Mouse (Mus musculus) testis, adult 2 months (tissue): ENCODE measurements at regions not wholly inside any gene's neighbourhood (a gene's known extent, or its start where the extent isn't known, plus 50 kb on each side); places are given as distances from the start of the nearest gene placed in this dataset.

Experiments
- H3K27ac ChIP-seq: fragments of 200-500 bp; 2 replicates; pipeline ENCODE4 v1.5.1; 2012; ENCODE audit warnings: low read depth, low read length; ENCODE audit not compliant: control insufficient read depth, insufficient read depth
- H3K27me3 ChIP-seq: fragments of 200-500 bp; 2 replicates; pipeline ENCODE4 v1.6.1; 2012; ENCODE audit warnings: mild to moderate bottlenecking, low read length, moderate library complexity; ENCODE audit not compliant: control insufficient read depth, insufficient read depth
- H3K36me3 ChIP-seq: fragments of 200-500 bp; 2 replicates; pipeline ENCODE4 v1.6.1; 2012; ENCODE audit warnings: mild to moderate bottlenecking, low read length; ENCODE audit not compliant: control insufficient read depth, insufficient read depth
- H3K4me1 ChIP-seq: fragments of 200-500 bp; 2 replicates; pipeline ENCODE4 v1.6.1; 2012; ENCODE audit warnings: low read length; ENCODE audit not compliant: control insufficient read depth, insufficient read depth
- H3K4me3 ChIP-seq: fragments of 200-500 bp; 2 replicates; pipeline ENCODE4 v1.5.1; 2012; ENCODE audit warnings: low read depth, mild to moderate bottlenecking, low read length, moderate library complexity, mixed read lengths; ENCODE audit not compliant: control insufficient read depth
- CTCF ChIP-seq: fragments of 200-500 bp; IDR thresholded peaks from 2 replicates; pipeline ENCODE4 v1.5.1; 2012; ENCODE audit warnings: low read depth, mild to moderate bottlenecking, inconsistent platforms, low read length, moderate library complexity; ENCODE audit not compliant: control insufficient read depth, insufficient read depth, insufficient replicate concordance
- POLR2A ChIP-seq: fragments of 200-500 bp; IDR thresholded peaks from 2 replicates; pipeline ENCODE4 v1.6.1; 2012; ENCODE audit warnings: low read depth, mild to moderate bottlenecking, inconsistent platforms, low read length, moderate library complexity; ENCODE audit not compliant: control insufficient read depth

GRCm38 (mm10) chr10:110610336-110610735, 134.9 kb upstream of the E2f7 start:
- Histone ChIP-seq H3K27me3 (no peaks in the 10 kb centered on the region), H3K4me3 (no peak overlapping the region), H3K27ac (no peak overlapping the region), H3K36me3 (no peaks in the 10 kb centered on the region), H3K4me1 (no peaks in the 10 kb centered on the region)
- TF ChIP-seq POLR2A: no peak
- TF ChIP-seq CTCF: no peak

GRCm38 (mm10) chr10:110617004-110617403, 128.2 kb upstream of the E2f7 start:
- Histone ChIP-seq H3K36me3 (no peaks in the 10 kb centered on the region), H3K27ac (no peak overlapping the region), H3K4me1 (no peaks in the 10 kb centered on the region), H3K27me3 (no peaks in the 10 kb centered on the region), H3K4me3 (no peak overlapping the region)
- TF ChIP-seq CTCF (no peak), POLR2A (no peak)

GRCm38 (mm10) chr10:110619193-110619592, 126.0 kb upstream of the E2f7 start:
- no peaks in the 10 kb centered on the region for H3K27me3 ChIP-seq
- no peak overlapping the region for H3K27ac ChIP-seq
- no peaks in the 10 kb centered on the region for H3K36me3 ChIP-seq
- no peak for TF ChIP-seq POLR2A
- TF ChIP-seq CTCF: no peak
- no peaks in the 10 kb centered on the region for H3K4me1 ChIP-seq
- no peak overlapping the region for H3K4me3 ChIP-seq

GRCm38 (mm10) chr10:110625644-110626043, 119.6 kb upstream of the E2f7 start:
- H3K27ac ChIP-seq: no peak overlapping the region
- H3K36me3 ChIP-seq: no peaks in the 10 kb centered on the region
- H3K4me1 ChIP-seq: no peaks in the 10 kb centered on the region
- no peaks in the 10 kb centered on the region for H3K27me3 ChIP-seq
- H3K4me3 ChIP-seq: no peak overlapping the region
- TF ChIP-seq CTCF (no peak), POLR2A (no peak)

- no peak overlapping the region for H3K4me3 ChIP-seq
- TF ChIP-seq CTCF: no peak
- no peak for TF ChIP-seq POLR2A
- H3K27ac ChIP-seq: no peak overlapping the region
- H3K27me3 ChIP-seq: no peaks in the 10 kb centered on the region
- no peaks in the 10 kb centered on the region; the same call in 1 of the 2 replicates for H3K4me1 ChIP-seq
- no peaks in the 10 kb centered on the region for H3K36me3 ChIP-seq
Measured at GRCm38 (mm10) chr10:110640406-110640805, 104.8 kb upstream of the E2f7 start.

- no peak overlapping the region for H3K27ac ChIP-seq
- no peaks in the 10 kb centered on the region; the same call in 1 of the 2 replicates for H3K4me1 ChIP-seq
- no peak for TF ChIP-seq POLR2A
- H3K4me3 ChIP-seq: no peak overlapping the region
- H3K36me3 ChIP-seq: no peaks in the 10 kb centered on the region
- no peaks in the 10 kb centered on the region for H3K27me3 ChIP-seq
Measured at GRCm38 (mm10) chr10:110642065-110642690, 103.1 kb upstream of the E2f7 start.

- no peak overlapping the region for H3K4me3 ChIP-seq
- no peak overlapping the region for H3K27ac ChIP-seq
- H3K4me1 ChIP-seq: no peaks in the 10 kb centered on the region
- no peaks in the 10 kb centered on the region for H3K27me3 ChIP-seq
- H3K36me3 ChIP-seq: no peaks in the 10 kb centered on the region
- no peak for TF ChIP-seq CTCF
- TF ChIP-seq POLR2A: no peak
Measured at GRCm38 (mm10) chr10:110647603-110648002, 97.6 kb upstream of the E2f7 start.

GRCm38 (mm10) chr10:110650107-110650506, 95.1 kb upstream of the E2f7 start:
- TF ChIP-seq POLR2A: no peak
- no peak for TF ChIP-seq CTCF
- no peak overlapping the region for H3K27ac ChIP-seq
- no peaks in the 10 kb centered on the region for H3K4me1 ChIP-seq
- no peaks in the 10 kb centered on the region for H3K27me3 ChIP-seq
- H3K36me3 ChIP-seq: no peaks in the 10 kb centered on the region
- H3K4me3 ChIP-seq: no peak overlapping the region
